Mouse (Mus musculus) heart, adult 2 months (tissue): ENCODE results near the gene Tmem181a.
"Not testable (repeated sequence)": the region's sequence is repeated elsewhere in the genome, so short reads cannot be mapped to it uniquely, and the experiment has no call there.

ENCODE experiments used
- CTCF ChIP-seq: fragments of 200-600 bp; IDR thresholded peaks from 2 replicates; pipeline ENCODE4 v1.8.1; 2022; ENCODE audit warnings: antibody characterized with exemption, mild to moderate bottlenecking, moderate library complexity
- EP300 ChIP-seq: fragments of 200-500 bp; IDR thresholded peaks from 2 replicates; pipeline ENCODE4 v1.6.1; 2011; ENCODE audit warnings: low read depth, low read length, control low read depth; ENCODE audit not compliant: insufficient read depth
- POLR2A ChIP-seq: fragments of 200-500 bp; IDR thresholded peaks from 2 replicates; pipeline ENCODE4 v1.6.1; 2011; ENCODE audit warnings: mild to moderate bottlenecking, low read depth, low read length, control low read depth; ENCODE audit not compliant: insufficient read depth

DNA sequence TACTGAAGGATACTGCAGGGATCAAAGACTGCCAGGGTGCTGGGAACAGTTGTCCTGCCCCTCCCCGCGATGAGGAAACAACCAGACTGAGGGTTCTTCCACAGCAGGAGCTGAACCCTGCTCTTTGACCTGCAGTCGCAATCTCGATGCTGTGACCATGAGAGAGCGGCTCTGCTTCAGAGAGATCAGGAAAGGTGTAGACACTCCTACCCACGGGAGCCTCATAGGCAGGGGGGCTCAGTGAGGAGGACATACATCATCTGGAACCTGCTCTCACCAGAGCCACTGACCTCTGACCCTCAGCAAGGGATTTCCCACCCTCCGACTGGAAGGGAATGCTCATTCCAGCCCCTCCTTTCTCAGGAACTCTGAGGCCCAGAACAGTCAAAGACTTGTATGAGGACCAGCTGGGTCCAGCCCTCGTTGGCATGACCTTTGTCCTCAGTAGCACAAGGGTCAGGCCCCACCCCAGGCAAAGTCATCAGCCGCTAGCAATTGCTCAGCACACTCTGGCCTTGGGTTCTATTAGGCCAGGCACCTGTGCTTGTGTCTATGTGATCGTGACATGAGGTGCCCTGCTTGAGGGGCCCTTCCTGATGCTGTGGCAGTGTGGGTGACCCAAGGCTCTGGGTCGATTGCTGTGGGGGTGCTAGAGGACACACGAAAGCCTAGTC lies 43.7 kb downstream of the Tmem181a start:
- TF ChIP-seq EP300, CTCF, POLR2A: not testable (repeated sequence)
